Mouse (Mus musculus): ENCODE data around the gene Olfr572. TPM values are rescaled to one million over a fixed set of nuclear protein-coding genes. Genes with fewer than 3 reads are reported as not detected.

The Olfr572 gene
- polyA plus RNA-seq, 1 experiment, result not detected

DNA sequence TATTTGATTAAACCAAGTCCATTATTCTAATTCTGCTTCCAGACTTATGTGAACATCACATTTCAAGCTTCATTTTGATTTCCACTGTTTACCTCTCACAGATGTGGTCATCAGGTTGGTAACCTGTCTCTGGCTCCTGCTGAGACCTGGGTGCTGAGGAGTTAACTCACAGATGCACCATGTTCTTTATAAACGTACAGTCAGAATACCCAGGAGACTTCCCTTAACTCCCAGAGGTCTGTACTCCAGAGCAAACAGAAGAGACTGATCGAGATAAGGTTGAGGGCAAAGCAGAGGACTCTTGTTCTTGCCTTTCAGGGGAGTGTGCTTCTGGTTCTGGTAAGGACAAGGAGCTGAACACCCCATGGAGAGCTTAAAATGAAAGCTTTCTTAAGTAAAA, 38.2 kb downstream of the Olfr572 start, which contains the start of gene Olfr576:
Gene Olfr576, plus strand, starts transcription at position 301 of the 400 bp plus-strand sequence.
- Histone ChIP-seq H3K27me3 (ENCODE audit: control insufficient read depth, insufficient read depth, low read length) (no peaks in the 10 kb centered on the region; the same call in 1 of the 2 replicates), H3K4me1 (ENCODE audit: control insufficient read depth, insufficient read depth, insufficient read length, low read length) (no peaks in the 10 kb centered on the region), H3K4me3 (ENCODE audit: low read depth, low read length) (no peak within 1 kb of the TSS), H3K36me3 (ENCODE audit: control insufficient read depth, insufficient read depth, low read length) (no peaks in the 10 kb centered on the region), H3K27ac (ENCODE audit: insufficient read depth, low read depth, low read length) (no peak within 1 kb of the TSS)
- no peak for TF ChIP-seq CTCF (IDR thresholded peaks at IDR 0.05; ENCODE audit: extremely low read depth, insufficient read length, insufficient replicate concordance, low read depth, low read length)
- TF ChIP-seq POLR2A (IDR thresholded peaks at IDR 0.05; ENCODE audit: low read depth, low read length), result no peak
- 8% methylated on average over 2 of the region's 2 CpGs for WGBS

DNA sequence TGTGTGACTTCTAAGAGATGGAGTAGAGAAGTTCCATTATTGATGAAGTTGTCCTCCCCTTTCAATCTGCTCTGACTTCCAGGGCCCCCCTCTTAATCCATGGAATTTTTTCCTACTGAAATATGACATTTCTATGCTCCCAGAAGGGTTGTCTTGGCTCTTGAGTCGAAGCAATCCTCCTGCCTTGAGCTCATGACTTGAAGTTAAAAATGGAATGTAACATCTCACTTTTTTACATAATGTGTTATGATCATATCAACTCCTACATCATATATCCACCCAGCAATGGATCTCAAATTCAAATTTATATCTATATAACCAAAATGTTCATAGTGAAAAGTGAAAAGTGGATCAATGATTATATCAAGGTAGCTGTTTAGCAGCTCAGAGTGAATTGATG, 50.2 kb downstream of the Olfr572 start:
- no peak overlapping the region for H3K27ac ChIP-seq (ENCODE audit: insufficient read depth, low read depth, low read length)
- H3K4me3 ChIP-seq (ENCODE audit: low read depth, low read length), result no peak overlapping the region
- WGBS, result 20% methylated on average over 1 of the region's 1 CpGs
- TF ChIP-seq POLR2A (IDR thresholded peaks at IDR 0.05; ENCODE audit: low read depth, low read length) (no peak), CTCF (IDR thresholded peaks at IDR 0.05; ENCODE audit: extremely low read depth, insufficient read length, insufficient replicate concordance, low read depth, low read length) (no peak)
- H3K27me3 ChIP-seq (ENCODE audit: control insufficient read depth, insufficient read depth, low read length), result no peaks in the 10 kb centered on the region
- no peaks in the 10 kb centered on the region for H3K36me3 ChIP-seq (ENCODE audit: control insufficient read depth, insufficient read depth, low read length)
- H3K4me1 ChIP-seq (ENCODE audit: control insufficient read depth, insufficient read depth, insufficient read length, low read length), result no peaks in the 10 kb centered on the region

DNA sequence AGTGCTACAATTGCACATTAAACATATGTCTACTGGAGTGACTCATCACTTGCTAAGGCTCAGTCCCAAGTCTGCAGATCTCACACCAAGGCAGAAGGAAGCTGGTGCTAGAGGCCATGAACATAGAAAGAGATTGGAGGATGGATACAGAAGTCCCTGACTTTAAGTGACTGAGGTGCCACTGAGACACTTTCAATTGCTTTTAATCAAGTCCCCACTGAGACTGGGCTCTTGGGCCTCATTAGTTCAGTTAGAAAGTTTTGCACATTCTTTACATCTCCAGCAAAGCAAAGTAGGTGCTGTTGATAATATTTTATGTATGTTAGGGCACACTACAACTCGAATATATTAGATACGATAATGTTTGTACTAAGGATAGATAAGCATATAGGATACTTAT, 51.6 kb downstream of the Olfr572 start, which contains the start of gene Olfr577:
Gene Olfr577, minus strand, starts transcription at position 101 of the 400 bp plus-strand sequence.
- Histone ChIP-seq H3K27ac (ENCODE audit: insufficient read depth, low read depth, low read length) (no peak within 1 kb of the TSS), H3K4me3 (ENCODE audit: low read depth, low read length) (no peak within 1 kb of the TSS), H3K27me3 (ENCODE audit: control insufficient read depth, insufficient read depth, low read length) (no peaks in the 10 kb centered on the region), H3K4me1 (ENCODE audit: control insufficient read depth, insufficient read depth, insufficient read length, low read length) (no peaks in the 10 kb centered on the region), H3K36me3 (ENCODE audit: control insufficient read depth, insufficient read depth, low read length) (no peaks in the 10 kb centered on the region)
- TF ChIP-seq POLR2A (IDR thresholded peaks at IDR 0.05; ENCODE audit: low read depth, low read length) (no peak), CTCF (IDR thresholded peaks at IDR 0.05; ENCODE audit: extremely low read depth, insufficient read length, insufficient replicate concordance, low read depth, low read length) (no peak)
- WGBS, result 78% methylated on average over 2 of the region's 2 CpGs

Other genes starting within 250 kb of the Olfr572 start
- 1.7 and 2.2 TPM in 2 replicates for gene Trim68, start 237.1 kb upstream of the Olfr572 start, polyA plus RNA-seq (2012; rRNA removed)
- not detected in 2 replicates for gene Olfr557, start 228.5 kb upstream of the Olfr572 start, polyA plus RNA-seq (2012; rRNA removed)
- 0.11 and 0.63 TPM in 2 replicates for gene Olfr558, start 222.2 kb upstream of the Olfr572 start, polyA plus RNA-seq (2012; rRNA removed)
- gene Olfr33, start 205.3 kb upstream of the Olfr572 start, polyA plus RNA-seq (2012; rRNA removed), result not detected in 2 replicates
- not detected in 2 replicates for gene Olfr559, start 196.9 kb upstream of the Olfr572 start, polyA plus RNA-seq (2012; rRNA removed)
- gene Olfr560, start 165.0 kb upstream of the Olfr572 start, polyA plus RNA-seq (2012; rRNA removed), result not detected in 2 replicates
- 0.55 and 0.71 TPM in 2 replicates for gene Olfr78, start 164.9 kb upstream of the Olfr572 start, polyA plus RNA-seq (2012; rRNA removed)
- not detected in 2 replicates for gene Olfr561, start 153.2 kb upstream of the Olfr572 start, polyA plus RNA-seq (2012; rRNA removed)
- not detected in 2 replicates for gene Olfr564, start 120.9 kb upstream of the Olfr572 start, polyA plus RNA-seq (2012; rRNA removed)
- gene Olfr566, start 65.6 kb upstream of the Olfr572 start, polyA plus RNA-seq (2012; rRNA removed), result not detected in 2 replicates
- gene Olfr568, start 47.3 kb upstream of the Olfr572 start, polyA plus RNA-seq (2012; rRNA removed), result not detected in 2 replicates
- gene Olfr569, start 33.5 kb upstream of the Olfr572 start, polyA plus RNA-seq (2012; rRNA removed), result not detected in 2 replicates
- gene Olfr570, start 29.8 kb upstream of the Olfr572 start, polyA plus RNA-seq (2012; rRNA removed), result not detected in 2 replicates
- not detected in 2 replicates for gene Olfr571, start 6.9 kb upstream of the Olfr572 start, polyA plus RNA-seq (2012; rRNA removed)
- gene Olfr573-ps1, start 18.2 kb downstream of the Olfr572 start, polyA plus RNA-seq (2012; rRNA removed), result not detected in 2 replicates
- gene Olfr574, start 24.1 kb downstream of the Olfr572 start, polyA plus RNA-seq (2012; rRNA removed), result not detected in 2 replicates
- not detected in 2 replicates for gene Olfr575, start 34.4 kb downstream of the Olfr572 start, polyA plus RNA-seq (2012; rRNA removed)
- not detected in 2 replicates for gene Olfr576, start 38.3 kb downstream of the Olfr572 start, polyA plus RNA-seq (2012; rRNA removed)
- not detected in 2 replicates for gene Olfr577, start 51.5 kb downstream of the Olfr572 start, polyA plus RNA-seq (2012; rRNA removed)
- gene Olfr578, start 64.9 kb downstream of the Olfr572 start, polyA plus RNA-seq (2012; rRNA removed), result not detected in 2 replicates
- not detected in 2 replicates for gene Olfr582, start 113.6 kb downstream of the Olfr572 start, polyA plus RNA-seq (2012; rRNA removed)
- gene Olfr583, start 126.9 kb downstream of the Olfr572 start, polyA plus RNA-seq (2012; rRNA removed), result not detected in 2 replicates
- not detected in 2 replicates for gene Olfr584, start 157.5 kb downstream of the Olfr572 start, polyA plus RNA-seq (2012; rRNA removed)
- gene Olfr585, start 173.3 kb downstream of the Olfr572 start, polyA plus RNA-seq (2012; rRNA removed), result not detected in 2 replicates
- not detected in 2 replicates for gene Olfr586, start 201.2 kb downstream of the Olfr572 start, polyA plus RNA-seq (2012; rRNA removed)
- not detected in 2 replicates for gene Olfr588-ps1, start 216.5 kb downstream of the Olfr572 start, polyA plus RNA-seq (2012; rRNA removed)
- gene Olfr589, start 231.9 kb downstream of the Olfr572 start, polyA plus RNA-seq (2012; rRNA removed), result not detected in 2 replicates